Mouse (Mus musculus) forebrain, embryonic 16.5 days (tissue): ENCODE measurements around the gene Gbp9. TPM values are rescaled to one million over a fixed set of nuclear protein-coding genes. Genes with fewer than 3 reads are reported as not detected.
"Not testable (repeated sequence)": the region's sequence is repeated elsewhere in the genome, so short reads cannot be mapped to it uniquely, and the experiment has no call there.

Source experiments
- ATAC-seq: fragments of 200-750 bp; cut with Nextera tagmentation; 2 replicates; pipeline ENCODE4 v1.8.0; 2017; ENCODE audit warnings: mild to moderate bottlenecking, moderate library complexity
- H3K27ac ChIP-seq: fragments of 300-500 bp; sonication (generic); 2 replicates; pipeline ENCODE4 v1.5.1; 2014; ENCODE audit warnings: low read length, control low read depth
- H3K27me3 ChIP-seq: fragments of 300-500 bp; sonication (generic); replicated peaks from 2 replicates; pipeline ENCODE4 v1.6.1; 2014; ENCODE audit warnings: low read length; ENCODE audit not compliant: control insufficient read depth, insufficient read depth
- H3K36me3 ChIP-seq: fragments of 300-500 bp; sonication (generic); 2 replicates; pipeline ENCODE4 v1.6.1; 2014; ENCODE audit not compliant: control insufficient read depth, insufficient read depth
- H3K4me1 ChIP-seq: fragments of 300-500 bp; sonication (generic); replicated peaks from 2 replicates; pipeline ENCODE4 v1.6.1; 2014; ENCODE audit warnings: low read length; ENCODE audit not compliant: control insufficient read depth, insufficient read depth
- H3K4me2 ChIP-seq: fragments of 300-500 bp; sonication (generic); 2 replicates; pipeline ENCODE4 v1.6.1; 2014; ENCODE audit warnings: mild to moderate bottlenecking, low read length, control low read depth
- H3K4me3 ChIP-seq: fragments of 300-500 bp; sonication (generic); replicated peaks from 2 replicates; pipeline ENCODE4 v1.5.1; 2014; ENCODE audit warnings: mild to moderate bottlenecking, low read length, control low read depth
- H3K9ac ChIP-seq: fragments of 300-500 bp; sonication (generic); replicated peaks from 2 replicates; pipeline ENCODE4 v1.6.1; 2014; ENCODE audit warnings: low read depth, low read length, control low read depth
- H3K9me3 ChIP-seq: fragments of 300-500 bp; sonication (generic); 2 replicates; pipeline ENCODE4 v1.6.1; 2016; ENCODE audit warnings: low read length; ENCODE audit not compliant: control insufficient read depth
- WGBS: fragments of 180-500 bp; shearing (Covaris S2); extraction: QIAGEN DNeasy Blood & Tissue Kit; methylation state at CpG from one replicate; pipeline ENCODE4 v1.1.7; 2014; 5-methylcytosine and 5-hydroxymethylcytosine counted together
- polyA plus RNA-seq: library from polyadenylated mRNA; unstranded; fragments of >200 nt; fragmentation: Nextera tagmentation; extraction: Ambion mirVana; gene quantifications from 2 replicates; pipeline ENCODE4 v1.2.1, GENCODE M21; 2015

Gbp9 gene
- polyA plus RNA-seq, 1 experiment from 2014 or later: 0.94 TPM

DNA sequence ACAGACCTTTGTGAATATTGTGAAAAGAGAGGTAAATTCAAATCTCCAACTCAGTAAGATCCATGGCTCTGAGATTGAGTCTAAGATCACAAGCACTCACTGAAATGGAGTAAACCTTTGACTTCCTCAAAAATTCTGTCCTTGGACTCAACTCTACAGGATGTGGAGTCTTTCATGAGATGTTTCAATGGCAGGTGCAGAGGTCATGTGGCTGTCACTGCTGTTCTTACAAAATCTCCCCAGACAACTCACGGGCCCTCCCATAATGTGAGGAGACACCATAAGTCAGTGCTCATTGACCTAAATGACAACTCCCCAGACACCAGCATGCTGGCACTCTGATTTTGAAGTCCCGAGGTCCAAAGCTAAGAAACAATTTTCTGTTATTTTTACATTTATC lies 74.9 kb downstream of the Gbp9 start:
- 71% methylated on average over 2 of the region's 2 CpGs for WGBS
- not testable (repeated sequence) for H3K9ac ChIP-seq, H3K27me3 ChIP-seq, H3K4me1 ChIP-seq, H3K4me3 ChIP-seq, H3K9me3 ChIP-seq, H3K4me2 ChIP-seq, H3K27ac ChIP-seq, H3K36me3 ChIP-seq, ATAC-seq

DNA sequence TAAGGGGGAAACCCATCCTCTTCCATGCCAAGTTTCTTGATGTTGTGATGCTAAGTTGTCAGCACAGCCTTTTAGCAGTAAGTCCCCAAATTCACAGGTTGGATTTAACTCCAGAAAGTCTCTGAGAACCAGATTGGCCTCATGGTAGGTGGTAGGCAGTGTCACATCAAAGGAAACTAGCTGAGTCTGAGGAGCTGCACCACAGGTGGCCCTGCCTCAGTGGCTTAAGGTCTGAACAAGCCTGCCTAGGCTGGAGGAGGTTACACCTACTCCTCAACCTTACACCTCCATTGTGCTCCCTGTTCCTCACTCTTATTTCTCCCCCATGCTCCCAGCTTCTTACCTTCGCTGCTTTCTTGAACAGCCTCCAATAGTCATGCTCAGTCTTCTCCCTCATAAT lies 76.0 kb downstream of the Gbp9 start:
- H3K27me3 ChIP-seq: no peaks in the 10 kb centered on the region
- H3K36me3 ChIP-seq: no peaks in the 10 kb centered on the region
- no peak overlapping the region for H3K4me3 ChIP-seq
- H3K9me3 ChIP-seq: no peaks in the 10 kb centered on the region
- no peak overlapping the region for H3K27ac ChIP-seq
- WGBS: 57% methylated on average over 1 of the region's 1 CpGs
- ATAC-seq: no peak
- H3K4me1 ChIP-seq: no peaks in the 10 kb centered on the region
- H3K4me2 ChIP-seq: no peak overlapping the region
- no peak overlapping the region for H3K9ac ChIP-seq

DNA sequence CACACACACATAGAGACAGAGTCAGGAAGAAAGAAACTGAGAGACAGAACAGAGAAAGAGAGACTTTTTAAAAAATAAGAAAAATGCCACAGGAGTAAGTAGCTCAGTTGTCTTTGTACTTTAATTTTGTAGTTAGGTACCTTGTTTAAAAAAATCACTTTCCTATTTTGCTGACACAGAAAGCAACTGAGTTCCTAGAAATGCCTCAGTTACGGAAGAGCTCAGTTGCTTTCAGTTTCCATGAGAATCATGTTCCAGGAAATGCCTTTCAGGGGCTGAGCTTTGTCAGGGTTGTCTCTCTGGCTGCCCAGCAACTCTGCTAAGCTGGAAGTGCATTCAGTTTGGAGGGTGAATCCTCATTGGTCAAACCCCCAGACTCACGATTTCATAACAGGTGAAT lies 76.9 kb downstream of the Gbp9 start:
- ATAC-seq, H3K9ac ChIP-seq, H3K4me2 ChIP-seq, H3K9me3 ChIP-seq, H3K27me3 ChIP-seq, H3K4me1 ChIP-seq, H3K27ac ChIP-seq, H3K36me3 ChIP-seq, H3K4me3 ChIP-seq: not testable (repeated sequence)
- 77% methylated on average over 2 of the region's 2 CpGs for WGBS

DNA sequence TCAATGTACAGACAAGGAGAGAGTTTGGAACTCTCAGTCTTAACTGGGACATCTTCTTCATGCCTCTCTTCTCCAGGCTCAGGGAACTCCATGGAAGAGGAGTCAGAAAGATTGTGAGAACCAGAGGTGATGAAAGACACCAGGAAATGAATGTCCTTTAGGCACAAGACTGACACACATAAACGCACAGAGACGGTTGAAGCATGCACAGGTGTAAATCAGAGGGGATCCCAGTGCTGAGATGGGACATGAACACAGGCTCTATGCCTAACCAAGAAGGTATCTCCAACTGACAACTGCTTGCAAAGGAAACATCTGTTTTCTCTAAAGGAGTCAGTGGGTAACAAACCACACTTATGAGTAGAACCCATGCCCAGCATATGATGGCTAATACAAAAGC lies 79.1 kb downstream of the Gbp9 start:
- WGBS: 94% methylated on average over 2 of the region's 2 CpGs
- Histone ChIP-seq H3K4me1 (no peaks in the 10 kb centered on the region), H3K4me2 (no peak overlapping the region), H3K4me3 (no peak overlapping the region), H3K9ac (no peak overlapping the region), H3K27me3 (no peaks in the 10 kb centered on the region), H3K9me3 (no peaks in the 10 kb centered on the region), H3K27ac (no peak overlapping the region), H3K36me3 (no peaks in the 10 kb centered on the region)
- ATAC-seq: no peak

DNA sequence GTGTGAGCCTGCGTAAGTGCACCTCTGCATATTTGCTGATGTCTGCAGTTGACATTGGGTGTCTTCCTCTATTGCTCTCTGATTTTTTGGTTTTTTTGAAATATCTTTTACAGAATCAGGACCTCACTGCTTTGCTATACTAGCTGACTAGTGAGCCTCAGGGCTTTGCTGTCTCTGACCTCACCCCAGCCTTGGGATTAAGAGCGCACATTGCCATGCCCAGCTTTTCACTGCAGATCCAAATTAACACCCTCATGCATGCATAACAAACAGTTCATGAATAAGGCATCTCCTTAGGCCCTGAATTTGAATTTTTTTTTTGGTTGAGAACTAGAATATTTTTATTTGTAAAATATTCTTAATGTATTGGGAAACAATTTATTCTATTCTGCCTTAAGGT lies 84.1 kb downstream of the Gbp9 start:
- H3K9me3 ChIP-seq: no peaks in the 10 kb centered on the region
- H3K27ac ChIP-seq: no peak overlapping the region
- no peak for ATAC-seq
- 70% methylated on average over 2 of the region's 2 CpGs for WGBS
- H3K4me2 ChIP-seq: no peak overlapping the region
- H3K36me3 ChIP-seq: no peaks in the 10 kb centered on the region
- H3K4me3 ChIP-seq: no peak overlapping the region
- no peaks in the 10 kb centered on the region for H3K27me3 ChIP-seq
- H3K9ac ChIP-seq: no peak overlapping the region
- H3K4me1 ChIP-seq: no peaks in the 10 kb centered on the region

DNA sequence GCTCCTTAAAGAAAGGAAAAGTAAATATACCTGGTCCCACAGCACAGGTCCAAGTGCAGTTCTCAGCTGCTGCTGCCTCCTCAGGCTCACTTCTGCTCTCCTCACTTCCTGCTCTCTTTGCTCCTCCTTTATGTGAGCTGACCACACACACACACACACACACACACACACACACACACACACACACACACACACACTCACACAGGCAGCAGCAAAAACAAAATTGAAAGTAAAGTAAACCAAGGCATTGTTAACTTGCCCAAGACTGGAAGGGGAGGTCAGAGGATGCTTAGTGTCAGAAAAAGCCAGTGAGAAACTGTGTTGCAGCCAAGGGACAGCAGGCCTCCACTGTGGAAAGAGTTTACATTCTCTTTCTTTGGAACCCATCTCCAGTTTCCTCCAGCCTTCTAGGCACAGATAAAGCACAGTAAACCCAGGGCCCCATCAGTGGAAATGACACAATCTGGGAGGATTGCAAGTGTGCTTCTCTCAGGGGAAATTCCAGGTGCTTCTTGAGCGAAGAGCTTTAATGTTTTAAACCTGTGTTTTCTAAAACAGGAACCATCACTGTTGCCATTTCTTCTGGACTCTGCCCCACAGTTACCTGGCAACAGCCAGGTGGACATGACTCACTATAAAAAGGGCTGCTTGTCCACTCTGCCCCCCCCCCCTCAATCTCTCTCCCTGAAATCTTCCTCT lies 85.7 kb downstream of the Gbp9 start:
- H3K4me1 ChIP-seq, ATAC-seq, H3K9me3 ChIP-seq: not testable (repeated sequence)

DNA sequence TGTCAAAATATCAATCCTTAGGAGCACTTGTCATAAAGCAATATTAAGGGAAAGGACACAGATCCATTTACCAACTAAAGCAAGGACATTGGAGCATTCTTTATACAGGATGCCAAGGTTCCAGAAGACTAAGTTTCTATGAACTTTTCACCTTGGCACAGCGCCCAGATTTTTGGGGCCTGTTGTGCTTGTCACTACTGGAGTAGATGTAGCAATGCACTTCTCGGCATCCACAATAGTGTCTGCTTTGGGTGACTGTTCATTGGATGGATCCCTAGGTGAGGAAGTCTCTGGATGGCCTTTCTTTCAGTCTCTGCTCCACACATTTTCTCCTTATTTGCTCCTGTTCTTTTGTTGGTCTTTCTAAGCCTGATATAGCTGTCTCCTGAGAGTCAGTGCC lies 107.0 kb downstream of the Gbp9 start:
- Histone ChIP-seq H3K27ac (no peak overlapping the region), H3K9me3 (no peaks in the 10 kb centered on the region), H3K4me2 (no peak overlapping the region), H3K4me3 (no peak overlapping the region), H3K27me3 (no peaks in the 10 kb centered on the region), H3K4me1 (no peaks in the 10 kb centered on the region), H3K36me3 (no peaks in the 10 kb centered on the region), H3K9ac (no peak overlapping the region)
- ATAC-seq: no peak
- WGBS: 85% methylated on average over 2 of the region's 2 CpGs

More for the DNA sequence above, 85.7 kb downstream of the Gbp9 start:
- 89% methylated on average over 1 of the region's 1 CpGs for WGBS
- H3K4me2 ChIP-seq, H3K27ac ChIP-seq, H3K9ac ChIP-seq, H3K36me3 ChIP-seq, H3K27me3 ChIP-seq, H3K4me3 ChIP-seq: not testable (repeated sequence)

Other genes with a start within 250 kb of the Gbp9 start
- 0.43 and 0.46 TPM in 2 replicates for gene Abcg3, start 156.8 kb downstream of the Gbp9 start, polyA plus RNA-seq
- 0.26 and 0.54 TPM in 2 replicates for gene Gbp8, start within 50 bp of the Gbp9 start, polyA plus RNA-seq
- gene Gbp4, start within 50 bp of the Gbp9 start, polyA plus RNA-seq: 0.94 and 1.9 TPM in 2 replicates
- gene Gbp10, start 100.0 kb upstream of the Gbp9 start, polyA plus RNA-seq: 0.18 and 0.58 TPM in 2 replicates
- 0.11 and 0.28 TPM in 2 replicates for gene Gm43302, start 154.2 kb upstream of the Gbp9 start, polyA plus RNA-seq
- gene Gbp6, start 154.2 kb upstream of the Gbp9 start, polyA plus RNA-seq: 1.6 and 1.8 TPM in 2 replicates